Mouse (Mus musculus): ENCODE data around the gene Fbh1. TPM values are rescaled to one million over a fixed set of nuclear protein-coding genes. Genes with fewer than 3 reads are reported as not detected.

Gene Fbh1
- polyA plus RNA-seq, 1 experiment: 44.9 TPM

DNA sequence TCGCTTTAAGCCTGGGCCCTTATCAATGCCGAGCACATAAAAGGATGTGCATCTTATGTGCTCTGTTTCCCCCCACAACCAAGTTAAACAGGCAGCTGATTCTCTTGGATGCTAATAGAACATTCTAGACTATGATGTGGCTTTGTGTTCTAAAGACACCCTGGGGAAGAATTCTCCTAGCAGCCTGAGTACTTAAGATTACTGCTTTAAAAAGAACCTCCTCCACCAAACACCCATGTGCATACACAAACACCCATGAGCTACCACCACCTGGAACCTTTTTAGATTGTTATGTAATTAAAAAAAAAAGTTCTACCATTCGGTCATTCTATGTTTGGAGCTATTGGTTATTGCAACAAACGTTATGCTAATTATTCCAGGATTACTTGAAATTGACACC is 5.0 kb downstream of the Fbh1 start:
- no peak for TF ChIP-seq POLR2A (IDR thresholded peaks at IDR 0.05; ENCODE audit: borderline replicate concordance, extremely low read depth, low read depth, low read length)
- no peak for TF ChIP-seq CTCF (IDR thresholded peaks at IDR 0.05; ENCODE audit: insufficient read depth, low read length)
- no peak for DNase-seq
- peaks cover 3% of the 10 kb centered on the region for H3K4me1 ChIP-seq (ENCODE audit: control insufficient read depth, insufficient read depth, low read length)
- no peak overlapping the region for H3K4me3 ChIP-seq (replicated peaks; ENCODE audit: extremely low read depth, low read depth, low read length)
- WGBS: 80% methylated on average over 4 of the region's 4 CpGs

DNA sequence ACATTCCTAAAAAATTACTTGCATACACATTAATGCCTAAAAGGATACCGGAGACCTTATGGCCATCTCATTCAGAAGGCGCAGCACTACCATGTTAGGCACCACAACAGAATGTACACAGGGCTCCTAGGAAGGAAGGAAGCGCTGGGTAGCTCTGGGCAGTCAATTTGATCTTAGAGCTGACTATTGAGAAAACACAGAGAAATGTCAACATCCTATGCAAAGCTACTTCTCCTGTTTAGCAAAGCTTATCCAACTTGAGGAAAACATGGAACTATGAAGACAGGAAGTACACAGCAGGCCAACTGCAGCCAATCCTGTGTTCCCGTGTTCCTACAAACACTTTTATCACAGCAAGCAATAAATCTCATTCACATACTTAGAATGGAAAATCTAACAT is 5.7 kb downstream of the Fbh1 start:
- Histone ChIP-seq H3K4me1 (ENCODE audit: control insufficient read depth, insufficient read depth, low read length) (peaks cover 3% of the 10 kb centered on the region), H3K4me3 (replicated peaks; ENCODE audit: extremely low read depth, low read depth, low read length) (no peak overlapping the region)
- DNase-seq: no peak
- 58% methylated on average over 4 of the region's 4 CpGs for WGBS
- no peak for TF ChIP-seq POLR2A (IDR thresholded peaks at IDR 0.05; ENCODE audit: borderline replicate concordance, extremely low read depth, low read depth, low read length)
- no peak for TF ChIP-seq CTCF (IDR thresholded peaks at IDR 0.05; ENCODE audit: insufficient read depth, low read length)

DNA sequence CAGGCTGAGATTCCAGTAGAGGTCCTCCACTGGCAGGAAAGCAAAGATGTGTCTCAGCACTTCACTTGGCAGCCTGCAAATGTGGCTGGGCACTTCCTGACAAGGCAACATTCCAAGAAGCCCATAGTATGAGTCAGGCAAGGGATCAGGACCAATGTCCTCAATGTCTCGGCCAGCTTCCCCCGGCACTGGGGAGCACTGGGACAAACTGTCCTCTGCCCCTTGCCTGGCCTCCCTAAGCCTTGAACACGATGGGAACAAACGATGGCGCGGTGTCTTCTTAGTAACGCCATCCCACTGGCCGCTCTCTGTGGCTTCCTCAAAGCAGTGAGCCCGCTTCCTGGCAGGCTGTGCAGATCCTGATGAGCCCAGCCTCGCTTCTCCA is 10.2 kb downstream of the Fbh1 start:
- H3K4me3 ChIP-seq (replicated peaks; ENCODE audit: extremely low read depth, low read depth, low read length): no peak overlapping the region
- no peak for TF ChIP-seq CTCF (IDR thresholded peaks at IDR 0.05; ENCODE audit: insufficient read depth, low read length)
- TF ChIP-seq POLR2A (IDR thresholded peaks at IDR 0.05; ENCODE audit: borderline replicate concordance, extremely low read depth, low read depth, low read length): no peak
- WGBS: 81% methylated on average over 10 of the region's 10 CpGs
- no peaks in the 10 kb centered on the region for H3K4me1 ChIP-seq (ENCODE audit: control insufficient read depth, insufficient read depth, low read length)
- no peak for DNase-seq

DNA sequence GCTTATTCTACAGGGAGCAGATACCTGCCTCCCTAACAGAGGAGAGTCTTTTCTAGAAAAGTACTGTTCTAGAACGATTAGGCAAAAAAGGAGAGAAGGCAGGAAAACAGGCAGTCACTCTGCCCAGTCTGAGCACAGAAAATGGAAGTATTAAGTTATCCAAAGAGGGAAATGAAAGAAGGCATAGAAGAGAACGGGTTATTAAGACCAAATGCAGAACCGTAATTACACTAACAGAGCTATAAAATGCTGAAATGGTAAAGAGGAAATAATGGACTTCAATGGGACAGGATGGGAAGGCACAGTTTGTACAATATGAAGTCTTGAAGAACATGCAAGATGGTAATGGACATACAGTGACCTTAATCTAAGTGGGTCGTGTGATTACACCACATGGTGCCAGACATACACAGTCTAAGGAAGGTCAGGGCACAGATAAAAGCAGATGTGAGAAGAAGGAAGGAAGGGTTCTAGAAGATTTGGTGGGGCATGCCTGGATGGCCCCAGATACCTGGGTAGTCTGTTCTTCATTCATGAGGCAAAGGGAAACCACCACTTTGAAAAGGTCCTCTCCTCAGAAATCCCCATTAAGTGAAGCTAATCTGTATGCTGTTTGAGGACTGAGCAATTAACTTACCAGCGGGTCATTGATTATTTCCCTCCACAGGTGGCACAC is 10.8 kb downstream of the Fbh1 start:
- DNase-seq: no peak
- 72% methylated on average over 5 of the region's 5 CpGs for WGBS
- no peak overlapping the region for H3K4me3 ChIP-seq (replicated peaks; ENCODE audit: extremely low read depth, low read depth, low read length)
- H3K4me1 ChIP-seq (ENCODE audit: control insufficient read depth, insufficient read depth, low read length): no peaks in the 10 kb centered on the region
- TF ChIP-seq POLR2A (IDR thresholded peaks at IDR 0.05; ENCODE audit: borderline replicate concordance, extremely low read depth, low read depth, low read length) (no peak), CTCF (IDR thresholded peaks at IDR 0.05; ENCODE audit: insufficient read depth, low read length) (no peak)

DNA sequence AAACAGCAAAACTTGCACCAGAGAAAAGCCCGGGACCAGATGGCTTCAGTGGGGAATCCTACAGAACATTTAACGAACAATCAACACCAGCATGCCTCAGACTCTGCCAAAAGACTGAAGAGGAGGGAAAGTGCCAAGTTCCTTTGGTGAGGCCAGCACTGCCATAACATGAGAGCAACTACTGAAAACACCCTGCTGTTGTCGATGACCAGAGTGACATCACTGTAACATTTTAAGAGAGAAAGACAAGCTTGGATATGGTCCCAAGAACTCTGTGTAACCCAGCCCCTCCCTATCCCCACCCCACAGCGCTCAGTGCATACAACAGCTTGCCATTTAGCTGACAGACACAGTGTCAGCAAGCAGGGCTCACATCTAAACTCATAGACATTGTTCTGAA is 11.7 kb downstream of the Fbh1 start:
- DNase-seq: no peak
- TF ChIP-seq POLR2A (IDR thresholded peaks at IDR 0.05; ENCODE audit: borderline replicate concordance, extremely low read depth, low read depth, low read length): no peak
- TF ChIP-seq CTCF (IDR thresholded peaks at IDR 0.05; ENCODE audit: insufficient read depth, low read length): no peak
- WGBS: 56% methylated on average over 4 of the region's 4 CpGs
- no peak overlapping the region for H3K4me3 ChIP-seq (replicated peaks; ENCODE audit: extremely low read depth, low read depth, low read length)
- no peaks in the 10 kb centered on the region for H3K4me1 ChIP-seq (ENCODE audit: control insufficient read depth, insufficient read depth, low read length)

DNA sequence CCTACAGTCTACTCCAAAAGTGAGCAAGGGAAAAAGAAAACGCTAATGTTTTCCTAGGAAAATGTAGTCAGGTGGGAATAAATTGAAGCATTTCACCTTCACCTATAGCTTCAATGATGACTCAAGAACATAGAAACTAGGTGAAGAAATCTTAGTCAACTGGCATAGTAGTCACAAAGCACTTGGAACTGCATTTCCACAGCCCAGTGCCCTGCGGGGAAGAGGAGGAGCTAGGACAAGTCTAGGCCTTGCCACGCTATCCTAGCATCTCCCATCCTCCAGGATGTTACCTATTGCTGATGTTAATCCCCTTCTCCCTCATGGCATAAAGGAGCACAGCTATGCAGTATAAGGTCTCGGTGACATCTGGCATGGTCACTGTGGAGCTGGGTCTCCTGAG is 14.8 kb downstream of the Fbh1 start:
- no peak overlapping the region for H3K4me3 ChIP-seq (replicated peaks; ENCODE audit: extremely low read depth, low read depth, low read length)
- DNase-seq: no peak
- TF ChIP-seq CTCF (IDR thresholded peaks at IDR 0.05; ENCODE audit: insufficient read depth, low read length) (no peak), POLR2A (IDR thresholded peaks at IDR 0.05; ENCODE audit: borderline replicate concordance, extremely low read depth, low read depth, low read length) (no peak)
- H3K4me1 ChIP-seq (ENCODE audit: control insufficient read depth, insufficient read depth, low read length): no peaks in the 10 kb centered on the region
- 94% methylated on average over 4 of the region's 4 CpGs for WGBS

DNA sequence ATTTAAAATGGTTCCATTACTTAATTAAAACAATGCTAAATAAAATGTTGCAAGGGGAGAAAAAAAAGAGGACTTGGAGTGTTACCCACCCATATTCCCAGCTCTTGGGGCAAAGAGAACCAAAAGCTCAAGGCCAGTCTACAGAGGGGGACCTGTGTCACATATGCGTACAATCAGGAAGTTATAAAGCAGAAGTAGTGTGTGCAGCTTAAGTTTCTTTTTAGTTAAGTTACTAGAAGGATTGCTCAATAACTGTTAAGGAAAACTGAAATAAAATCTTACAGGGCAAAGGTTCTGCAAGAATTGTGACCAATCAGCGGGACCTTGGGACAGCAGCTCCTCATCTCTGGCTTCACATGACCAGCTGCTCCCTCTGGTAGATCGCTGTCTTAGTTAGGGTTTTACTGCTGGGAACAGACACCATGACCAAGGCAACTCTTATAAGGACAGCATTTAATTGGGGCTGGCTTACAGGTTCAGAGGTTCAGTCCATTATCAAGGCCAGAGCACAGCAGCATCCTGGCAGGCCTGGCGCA is 37.8 kb downstream of the Fbh1 start:
- no peak for DNase-seq
- no peak overlapping the region for H3K4me3 ChIP-seq (replicated peaks; ENCODE audit: extremely low read depth, low read depth, low read length)
- TF ChIP-seq POLR2A (IDR thresholded peaks at IDR 0.05; ENCODE audit: borderline replicate concordance, extremely low read depth, low read depth, low read length) (no peak), CTCF (IDR thresholded peaks at IDR 0.05; ENCODE audit: insufficient read depth, low read length) (no peak)
- H3K4me1 ChIP-seq (ENCODE audit: control insufficient read depth, insufficient read depth, low read length): no peaks in the 10 kb centered on the region
- 85% methylated on average over 4 of the region's 4 CpGs for WGBS

DNA sequence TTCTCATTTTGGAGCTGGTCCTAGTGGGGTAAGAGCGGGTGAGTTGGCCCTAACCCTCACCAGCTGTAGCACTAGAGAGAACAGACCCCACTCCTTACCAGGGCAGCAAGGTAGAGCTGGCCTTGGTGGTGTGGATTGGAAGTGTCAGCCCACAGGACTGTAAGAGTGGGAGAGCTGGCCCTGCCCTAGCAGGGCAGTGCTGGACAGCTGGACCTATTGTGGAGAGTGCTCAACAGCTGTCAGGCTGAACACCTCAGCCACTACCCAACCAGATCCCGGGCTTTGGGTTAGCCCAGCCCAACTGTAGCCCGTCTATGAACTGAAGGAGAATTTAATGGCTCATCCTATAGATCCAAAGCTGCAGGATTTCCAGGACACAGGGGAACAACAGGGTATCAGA is 38.6 kb downstream of the Fbh1 start:
- DNase-seq: no peak
- H3K4me3 ChIP-seq (replicated peaks; ENCODE audit: extremely low read depth, low read depth, low read length): no peak overlapping the region
- no peaks in the 10 kb centered on the region for H3K4me1 ChIP-seq (ENCODE audit: control insufficient read depth, insufficient read depth, low read length)
- WGBS: 96% methylated on average over 3 of the region's 3 CpGs
- TF ChIP-seq POLR2A (IDR thresholded peaks at IDR 0.05; ENCODE audit: borderline replicate concordance, extremely low read depth, low read depth, low read length) (no peak), CTCF (IDR thresholded peaks at IDR 0.05; ENCODE audit: insufficient read depth, low read length) (no peak)

DNA sequence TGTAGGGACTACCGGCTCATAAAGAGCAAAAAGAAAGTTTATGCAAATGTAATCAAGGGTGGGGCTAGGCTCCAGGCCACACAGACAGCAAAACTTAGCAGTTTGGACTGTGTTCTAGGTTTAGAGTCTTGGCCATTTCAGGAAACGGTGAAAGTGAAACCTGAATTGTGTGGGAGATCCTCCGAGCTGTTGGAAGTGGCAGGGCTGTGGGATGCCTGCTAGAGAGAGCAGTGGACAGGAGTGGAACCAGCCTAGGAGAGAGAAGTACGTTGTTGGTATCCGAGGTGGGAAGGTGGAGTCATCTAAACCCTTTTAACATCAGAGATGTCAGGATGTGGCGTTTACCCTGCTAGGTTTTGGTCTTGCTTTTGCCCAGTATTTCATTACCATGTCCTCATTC is 41.5 kb downstream of the Fbh1 start:
- WGBS: 83% methylated on average over 6 of the region's 6 CpGs
- TF ChIP-seq POLR2A (IDR thresholded peaks at IDR 0.05; ENCODE audit: borderline replicate concordance, extremely low read depth, low read depth, low read length): no peak
- TF ChIP-seq CTCF (IDR thresholded peaks at IDR 0.05; ENCODE audit: insufficient read depth, low read length): no peak
- Histone ChIP-seq H3K4me3 (replicated peaks; ENCODE audit: extremely low read depth, low read depth, low read length) (no peak overlapping the region), H3K4me1 (ENCODE audit: control insufficient read depth, insufficient read depth, low read length) (no peaks in the 10 kb centered on the region)
- DNase-seq: no peak

DNA sequence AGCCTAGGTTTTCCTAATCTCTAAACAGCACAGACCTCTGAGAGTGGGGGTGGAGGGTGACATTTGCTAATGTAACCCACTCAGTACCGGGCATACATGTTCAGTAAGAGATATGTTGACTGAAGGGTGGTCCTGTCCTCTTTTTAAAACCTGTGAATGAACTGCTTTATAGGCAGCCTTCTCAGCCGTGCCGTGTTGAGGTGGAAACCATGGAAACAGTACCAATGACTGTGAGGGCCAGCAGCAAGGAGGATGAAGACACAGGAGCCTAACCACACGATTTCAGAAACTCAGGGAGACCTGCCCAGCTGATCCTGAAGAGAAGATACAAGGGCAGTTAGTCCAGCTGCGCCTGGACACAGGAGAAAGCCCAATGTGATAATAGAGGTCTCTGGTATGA is 44.4 kb downstream of the Fbh1 start:
- 71% methylated on average over 5 of the region's 5 CpGs for WGBS
- Histone ChIP-seq H3K4me1 (ENCODE audit: control insufficient read depth, insufficient read depth, low read length) (no peaks in the 10 kb centered on the region), H3K4me3 (replicated peaks; ENCODE audit: extremely low read depth, low read depth, low read length) (no peak overlapping the region)
- no peak for DNase-seq
- no peak for TF ChIP-seq POLR2A (IDR thresholded peaks at IDR 0.05; ENCODE audit: borderline replicate concordance, extremely low read depth, low read depth, low read length)
- TF ChIP-seq CTCF (IDR thresholded peaks at IDR 0.05; ENCODE audit: insufficient read depth, low read length): no peak
